Mouse (Mus musculus) hindbrain, embryonic 12.5 days (tissue): ENCODE results near the gene Hbb-bs. TPM values are rescaled to one million over a fixed set of nuclear protein-coding genes. Genes with fewer than 3 reads are reported as not detected.
"Not testable (repeated sequence)": the region's sequence is repeated elsewhere in the genome, so short reads cannot be mapped to it uniquely, and the experiment has no call there.

Experiments used
- ATAC-seq: fragments of 200-750 bp; cut with Nextera tagmentation; 2 replicates; pipeline ENCODE4 v1.8.0; 2017; ENCODE audit warnings: moderate TSS enrichment; ENCODE audit not compliant: low FRiP score
- H3K27ac ChIP-seq: fragments of 300-500 bp; sonication (generic); 2 replicates; pipeline ENCODE4 v1.5.1; 2016; ENCODE audit warnings: mild to moderate bottlenecking
- H3K27me3 ChIP-seq: fragments of 300-500 bp; sonication (generic); 2 replicates; pipeline ENCODE4 v1.6.1; 2016; ENCODE audit warnings: mild to moderate bottlenecking
- H3K36me3 ChIP-seq: fragments of 300-500 bp; sonication (generic); 2 replicates; pipeline ENCODE4 v1.6.1; 2016; ENCODE audit warnings: mild to moderate bottlenecking
- H3K4me1 ChIP-seq: fragments of 300-500 bp; sonication (generic); 2 replicates; pipeline ENCODE4 v1.6.1; 2016
- H3K4me2 ChIP-seq: fragments of 300-500 bp; sonication (generic); replicated peaks from 2 replicates; pipeline ENCODE4 v1.6.1; 2016; ENCODE audit warnings: mild to moderate bottlenecking
- H3K4me3 ChIP-seq: fragments of 300-500 bp; sonication (generic); 2 replicates; pipeline ENCODE4 v1.5.1; 2016; ENCODE audit warnings: mild to moderate bottlenecking
- H3K9ac ChIP-seq: fragments of 300-500 bp; sonication (generic); 2 replicates; pipeline ENCODE4 v1.6.1; 2016; ENCODE audit warnings: mild to moderate bottlenecking, moderate library complexity
- H3K9me3 ChIP-seq: fragments of 300-500 bp; sonication (generic); replicated peaks from 2 replicates; pipeline ENCODE4 v1.6.1; 2016; ENCODE audit warnings: mild to moderate bottlenecking
- WGBS: fragments of 180-500 bp; shearing (Covaris S2); methylation state at CpG from one replicate; pipeline ENCODE4 v1.1.7; 2016; 5-methylcytosine and 5-hydroxymethylcytosine counted together
- polyA plus RNA-seq: library from polyadenylated mRNA; unstranded; fragments of >200 nt; fragmentation: Nextera tagmentation; extraction: Ambion mirVana; gene quantifications from 2 replicates; pipeline ENCODE4 v1.2.1, GENCODE M21; 2016

The Hbb-bs gene
- polyA plus RNA-seq, 1 experiment from 2014 or later, result 772 TPM

DNA sequence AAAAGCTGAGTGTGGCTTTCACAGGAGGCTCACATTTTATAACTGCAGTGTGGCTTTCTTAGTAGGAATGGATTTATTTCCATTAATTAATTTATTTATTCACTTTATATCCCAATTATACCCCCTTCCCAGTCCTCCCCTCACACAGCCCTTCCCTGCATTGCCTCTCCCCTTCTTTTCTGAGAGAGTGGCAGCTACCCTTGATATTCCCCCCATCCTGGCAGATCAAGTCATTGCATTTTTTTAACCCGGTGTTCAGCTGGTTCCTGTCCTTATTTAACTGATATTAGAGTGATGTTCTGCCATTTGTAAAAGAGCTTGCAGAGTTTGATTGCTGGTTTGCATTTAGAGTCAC, 18.1 kb downstream of the Hbb-bs start:
- H3K4me3 ChIP-seq, result no peak overlapping the region
- WGBS, result 84% methylated on average over 1 of the region's 1 CpGs
- no peak overlapping the region for H3K4me2 ChIP-seq

DNA sequence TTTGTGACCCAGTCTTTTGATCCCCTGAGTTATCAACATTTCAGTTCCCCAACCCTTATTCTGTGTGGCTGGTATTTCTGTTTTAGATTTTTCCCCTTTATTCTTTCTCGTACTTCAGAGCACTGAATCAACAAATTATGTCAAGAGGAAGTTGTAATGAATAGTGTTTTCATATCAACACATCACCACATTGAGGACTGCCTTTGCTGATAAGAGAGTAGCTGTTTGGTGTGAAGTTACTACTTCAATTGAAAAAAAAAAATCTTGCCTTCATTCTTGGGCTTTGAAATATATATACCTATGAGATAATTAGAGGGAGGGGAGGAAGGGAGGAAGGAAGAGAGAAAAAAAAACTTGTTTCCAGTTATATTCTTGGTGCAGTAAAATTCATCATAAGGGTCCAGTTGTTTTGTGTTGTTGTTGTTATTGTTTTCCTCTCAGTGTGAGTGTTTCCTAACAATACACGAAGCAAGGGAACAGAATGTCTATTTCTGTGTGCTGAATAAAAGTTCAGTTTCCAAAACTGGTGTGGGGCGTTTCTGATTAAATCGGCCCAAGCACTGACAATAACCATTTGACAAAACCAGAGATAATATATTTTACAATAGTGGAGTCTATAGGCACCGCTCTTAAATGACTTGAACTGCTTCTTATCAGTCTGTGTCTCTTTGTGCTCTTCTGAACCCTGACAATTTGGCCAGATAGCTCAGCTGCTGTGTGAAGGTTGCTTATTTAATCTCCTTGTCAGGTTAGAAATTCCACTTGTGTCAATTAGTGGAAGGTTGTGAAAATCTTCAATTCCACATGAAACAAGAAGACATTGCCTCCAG, 18.7 kb downstream of the Hbb-bs start:
- H3K27me3 ChIP-seq, result no peaks in the 10 kb centered on the region
- H3K9me3 ChIP-seq, result no peaks in the 10 kb centered on the region
- ATAC-seq, result no peak
- WGBS, result 72% methylated on average over 5 of the region's 5 CpGs
- H3K4me2 ChIP-seq, result no peak overlapping the region
- no peak overlapping the region for H3K9ac ChIP-seq
- H3K27ac ChIP-seq, result no peak overlapping the region
- no peaks in the 10 kb centered on the region for H3K36me3 ChIP-seq
- H3K4me3 ChIP-seq, result no peak overlapping the region
- H3K4me1 ChIP-seq, result no peaks in the 10 kb centered on the region

More for the DNA sequence above, 18.1 kb downstream of the Hbb-bs start:
- Histone ChIP-seq H3K27me3 (no peaks in the 10 kb centered on the region), H3K9me3 (no peaks in the 10 kb centered on the region), H3K4me1 (no peaks in the 10 kb centered on the region), H3K36me3 (no peaks in the 10 kb centered on the region), H3K9ac (no peak overlapping the region), H3K27ac (no peak overlapping the region)
- no peak for ATAC-seq

DNA sequence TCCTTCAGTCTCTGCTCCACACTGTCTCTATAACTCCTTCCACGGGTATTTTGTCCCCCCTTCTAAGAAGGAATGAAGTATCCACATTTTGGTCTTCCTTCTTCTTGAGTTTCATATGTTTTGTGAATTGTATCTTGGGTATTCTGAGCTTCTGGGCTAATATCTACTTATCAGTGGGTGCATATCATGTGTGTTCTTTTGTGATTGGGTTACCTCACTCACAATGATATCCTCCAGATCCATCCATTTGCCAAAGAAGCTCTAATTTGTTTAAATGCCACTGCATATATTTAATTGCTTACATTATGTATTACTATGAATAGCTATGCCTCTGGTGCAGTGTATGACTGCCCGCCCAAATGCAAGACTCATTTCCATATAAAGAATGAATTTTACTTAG, 19.8 kb downstream of the Hbb-bs start:
- not testable (repeated sequence) for H3K9ac ChIP-seq, ATAC-seq, H3K36me3 ChIP-seq, H3K9me3 ChIP-seq, H3K4me3 ChIP-seq, H3K27me3 ChIP-seq, H3K4me1 ChIP-seq, H3K4me2 ChIP-seq, H3K27ac ChIP-seq
- 91% methylated on average over 2 of the region's 2 CpGs for WGBS

DNA sequence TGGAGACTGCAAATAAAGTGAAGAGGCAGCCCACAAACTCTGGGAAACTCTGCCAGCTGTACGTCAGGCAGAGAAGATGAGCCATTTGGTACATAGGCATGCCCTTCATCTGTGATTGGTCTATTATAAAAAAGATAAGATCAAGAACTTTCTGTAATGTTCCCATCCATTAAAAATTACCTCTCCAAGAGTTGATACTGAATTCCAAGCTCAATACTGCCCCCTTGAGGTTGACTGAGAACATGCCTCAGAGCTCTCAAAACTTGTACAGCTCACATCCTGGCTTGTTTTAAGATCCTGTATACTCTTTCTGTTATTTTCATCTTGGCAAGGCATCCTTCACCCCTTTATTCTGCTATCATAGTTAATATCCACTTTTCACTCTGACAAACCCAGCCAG, 21.0 kb downstream of the Hbb-bs start:
- Histone ChIP-seq H3K4me3 (no peak overlapping the region), H3K4me1 (no peaks in the 10 kb centered on the region), H3K4me2 (no peak overlapping the region), H3K27me3 (no peaks in the 10 kb centered on the region), H3K27ac (no peak overlapping the region), H3K9ac (no peak overlapping the region), H3K9me3 (no peaks in the 10 kb centered on the region), H3K36me3 (no peaks in the 10 kb centered on the region)
- no peak for ATAC-seq
- 71% methylated on average over 1 of the region's 1 CpGs for WGBS

DNA sequence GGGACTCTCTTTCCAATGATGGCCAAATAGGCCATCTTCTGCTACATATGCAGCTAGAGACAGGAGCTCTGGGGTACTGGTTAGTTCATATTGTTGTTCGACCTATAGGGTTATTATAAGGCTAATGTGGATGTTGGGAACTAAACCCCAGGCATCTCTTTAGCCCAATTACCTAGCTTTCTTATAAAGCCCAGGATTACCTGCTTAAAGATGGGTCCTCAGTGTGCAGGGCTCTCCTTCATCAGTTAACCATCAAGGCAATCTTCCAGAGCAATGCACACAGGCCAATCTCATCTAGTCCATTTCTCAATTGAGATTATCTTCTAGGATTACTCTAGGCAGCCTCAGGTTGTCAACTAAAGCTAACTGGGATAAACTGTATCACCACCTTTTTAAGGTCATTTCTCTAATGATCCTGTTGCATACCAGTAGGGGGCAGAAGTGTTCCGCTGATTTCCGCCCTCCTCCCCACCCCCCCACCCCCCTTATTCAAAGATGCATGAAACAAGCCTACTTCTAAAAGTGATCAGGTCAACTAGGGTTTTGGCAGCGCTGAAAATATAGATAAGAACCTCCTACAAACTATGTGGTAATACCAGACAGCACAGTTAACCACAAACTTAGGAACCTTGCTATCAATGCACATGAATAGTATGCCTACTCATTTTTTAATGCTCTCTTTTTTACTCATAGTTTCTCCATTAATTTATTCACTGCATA, 35.1 kb downstream of the Hbb-bs start:
- no peak for ATAC-seq
- H3K4me2 ChIP-seq, result no peak overlapping the region
- 24% methylated on average over 4 of the region's 4 CpGs for WGBS

DNA sequence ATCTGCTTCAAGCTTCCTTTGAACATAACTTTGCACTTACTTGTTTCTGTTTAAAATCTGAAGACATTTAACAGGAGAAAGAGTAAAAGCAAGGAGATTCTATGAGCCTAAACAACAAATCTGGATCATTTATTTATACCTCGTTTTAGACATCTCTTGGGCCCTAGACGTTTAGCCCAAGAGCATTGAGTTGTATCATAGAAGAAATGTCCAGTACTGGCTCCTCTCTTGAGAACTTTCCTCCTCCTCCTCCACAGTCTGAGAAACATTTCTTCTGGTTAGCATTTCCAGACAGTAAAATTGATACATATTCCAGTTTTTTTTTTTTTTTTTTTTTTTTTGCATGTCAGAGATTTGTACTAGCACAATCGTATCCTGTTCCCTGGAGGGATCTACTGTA, 36.2 kb downstream of the Hbb-bs start, which contains the start of gene Olfr67:
Gene Olfr67 (minus strand): TSS at position 101 of the 400 bp plus-strand sequence.
- H3K4me2 ChIP-seq, result no peak within 1 kb of the TSS
- 76% methylated on average over 3 of the region's 3 CpGs for WGBS

More for the DNA sequence above, 35.1 kb downstream of the Hbb-bs start:
- Histone ChIP-seq H3K9me3 (no peaks in the 10 kb centered on the region), H3K27me3 (no peaks in the 10 kb centered on the region), H3K4me3 (no peak overlapping the region), H3K27ac (no peak overlapping the region), H3K9ac (no peak overlapping the region), H3K4me1 (no peaks in the 10 kb centered on the region), H3K36me3 (no peaks in the 10 kb centered on the region)

DNA sequence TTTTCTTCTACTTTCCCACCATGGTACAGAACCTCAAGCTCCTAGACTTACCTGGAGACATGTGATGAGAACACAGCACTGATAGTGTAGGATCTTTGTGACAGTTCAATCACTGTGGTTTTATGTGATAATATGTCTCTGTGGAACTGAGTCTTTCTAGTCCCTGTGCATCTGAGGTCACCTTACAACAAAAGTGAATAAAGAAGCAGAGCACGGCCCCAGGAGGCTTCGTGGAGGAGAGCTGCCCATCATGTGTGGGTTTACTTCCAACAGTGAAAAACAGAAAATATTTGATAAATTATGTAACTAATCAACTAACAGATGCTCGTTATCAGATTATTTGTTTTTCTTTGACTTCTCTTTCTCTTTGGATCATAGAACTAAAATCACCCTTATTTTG, 48.3 kb downstream of the Hbb-bs start, which contains the start of gene Olfr68:
Gene Olfr68 (minus strand): TSS at position 101 of the 400 bp plus-strand sequence.
- Histone ChIP-seq H3K4me1 (no peaks in the 10 kb centered on the region), H3K9ac (no peak within 1 kb of the TSS), H3K9me3 (no peaks in the 10 kb centered on the region), H3K36me3 (no peaks in the 10 kb centered on the region), H3K4me2 (no peak within 1 kb of the TSS), H3K27me3 (no peaks in the 10 kb centered on the region), H3K4me3 (no peak within 1 kb of the TSS), H3K27ac (no peak within 1 kb of the TSS)
- 81% methylated on average over 3 of the region's 3 CpGs for WGBS
- no peak for ATAC-seq

More for the DNA sequence above, 36.2 kb downstream of the Hbb-bs start, which contains the start of gene Olfr67:
- Histone ChIP-seq H3K4me1 (no peaks in the 10 kb centered on the region), H3K9ac (no peak within 1 kb of the TSS), H3K9me3 (no peaks in the 10 kb centered on the region), H3K27ac (no peak within 1 kb of the TSS), H3K4me3 (no peak within 1 kb of the TSS), H3K36me3 (no peaks in the 10 kb centered on the region), H3K27me3 (no peaks in the 10 kb centered on the region)
- no peak for ATAC-seq

DNA sequence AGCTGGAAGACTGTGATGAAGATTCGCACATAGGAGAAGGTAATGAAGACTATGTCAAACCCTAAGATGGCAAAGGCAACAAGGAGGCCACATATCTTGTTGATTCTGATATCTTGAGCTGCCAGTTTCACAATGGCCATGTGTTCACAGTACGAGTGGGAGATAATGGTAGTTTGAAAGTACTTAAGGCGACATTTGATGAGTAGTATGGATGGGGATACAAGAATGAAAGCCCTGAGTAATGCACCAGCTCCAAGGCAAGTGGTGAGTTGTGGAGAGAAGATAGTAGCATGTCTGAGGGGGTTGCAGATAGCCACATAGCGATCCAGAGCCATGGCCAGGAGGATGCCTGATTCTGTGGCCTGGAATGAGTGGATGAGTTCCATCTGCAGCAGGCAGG, 50.2 kb downstream of the Hbb-bs start:
- not testable (repeated sequence) for ATAC-seq, H3K36me3 ChIP-seq, H3K4me3 ChIP-seq, H3K4me2 ChIP-seq, H3K27ac ChIP-seq, H3K9me3 ChIP-seq, H3K4me1 ChIP-seq, H3K27me3 ChIP-seq, H3K9ac ChIP-seq
- 86% methylated on average over 4 of the region's 4 CpGs for WGBS

Other genes with a start within 250 kb of the Hbb-bs start
- gene Olfr618, start 238.0 kb downstream of the Hbb-bs start, polyA plus RNA-seq, result not detected in 2 replicates
- gene Olfr619, start 227.5 kb downstream of the Hbb-bs start, polyA plus RNA-seq, result not detected in 2 replicates
- gene Olfr620, start 215.6 kb downstream of the Hbb-bs start, polyA plus RNA-seq, result not detected in 2 replicates
- not detected in 2 replicates for gene Olfr622, start 185.4 kb downstream of the Hbb-bs start, polyA plus RNA-seq
- gene Olfr623, start 164.4 kb downstream of the Hbb-bs start, polyA plus RNA-seq, result not detected in 2 replicates
- gene Olfr624, start 156.9 kb downstream of the Hbb-bs start, polyA plus RNA-seq, result 0.04 and 0.07 TPM in 2 replicates
- not detected in 2 replicates for gene Olfr625-ps1, start 145.4 kb downstream of the Hbb-bs start, polyA plus RNA-seq
- not detected in 2 replicates for gene Olfr243, start 113.4 kb downstream of the Hbb-bs start, polyA plus RNA-seq
- gene Olfr628, start 97.7 kb downstream of the Hbb-bs start, polyA plus RNA-seq, result not detected in 2 replicates
- not detected in 2 replicates for gene Olfr629, start 83.2 kb downstream of the Hbb-bs start, polyA plus RNA-seq
- not detected in 2 replicates for gene Olfr630, start 70.8 kb downstream of the Hbb-bs start, polyA plus RNA-seq
- gene Olfr69, start 56.5 kb downstream of the Hbb-bs start, polyA plus RNA-seq, result not detected in 2 replicates
- gene Olfr68, start 48.4 kb downstream of the Hbb-bs start, polyA plus RNA-seq, result not detected in 2 replicates
- gene Olfr67, start 36.3 kb downstream of the Hbb-bs start, polyA plus RNA-seq, result not detected in 2 replicates
- gene Hbb-bt, start 14.1 kb downstream of the Hbb-bs start, polyA plus RNA-seq, result 799 and 940 TPM in 2 replicates
- gene Hbb-bh2, start 12.4 kb upstream of the Hbb-bs start, polyA plus RNA-seq, result not detected in 2 replicates
- 614 and 792 TPM in 2 replicates for gene Hbb-bh1, start 15.1 kb upstream of the Hbb-bs start, polyA plus RNA-seq
- 8,282 and 10,510 TPM in 2 replicates for gene Hbb-y, start 25.1 kb upstream of the Hbb-bs start, polyA plus RNA-seq
- not detected in 2 replicates for gene Olfr66, start 58.2 kb upstream of the Hbb-bs start, polyA plus RNA-seq
- gene Olfr64, start 66.4 kb upstream of the Hbb-bs start, polyA plus RNA-seq, result not detected in 2 replicates
- gene Olfr65, start 75.4 kb upstream of the Hbb-bs start, polyA plus RNA-seq, result not detected in 2 replicates
- gene Olfr631, start 100.7 kb upstream of the Hbb-bs start, polyA plus RNA-seq, result not detected in 2 replicates
- gene Olfr632, start 106.3 kb upstream of the Hbb-bs start, polyA plus RNA-seq, result not detected in 2 replicates
- gene Olfr633, start 116.3 kb upstream of the Hbb-bs start, polyA plus RNA-seq, result not detected in 2 replicates
- not detected in 2 replicates for gene Olfr635, start 143.1 kb upstream of the Hbb-bs start, polyA plus RNA-seq
- gene Olfr638, start 170.7 kb upstream of the Hbb-bs start, polyA plus RNA-seq, result not detected in 2 replicates
- 0.04 TPM in 1 of 2 replicates, not detected in the other for gene Olfr639, start 189.2 kb upstream of the Hbb-bs start, polyA plus RNA-seq
- not detected in 2 replicates for gene Olfr640, start 197.5 kb upstream of the Hbb-bs start, polyA plus RNA-seq
- gene Olfr641, start 207.3 kb upstream of the Hbb-bs start, polyA plus RNA-seq, result not detected in 2 replicates
- not detected in 2 replicates for gene Olfr642, start 224.6 kb upstream of the Hbb-bs start, polyA plus RNA-seq
- not detected in 2 replicates for gene 4930516K23Rik, start 233.3 kb upstream of the Hbb-bs start, polyA plus RNA-seq
- not detected in 2 replicates for gene Olfr644, start 243.8 kb upstream of the Hbb-bs start, polyA plus RNA-seq